Mouse (Mus musculus): ENCODE measurements around the gene Dnajc21. TPM values are rescaled to one million over a fixed set of nuclear protein-coding genes. Genes with fewer than 3 reads are reported as not detected.

The Dnajc21 gene
- polyA plus RNA-seq, 1 experiment from 2014 or later, result 12.4 TPM

- Histone ChIP-seq H3K4me2 (replicated peaks) (no peak overlapping the region), H3K9me3 (replicated peaks) (no peaks in the 10 kb centered on the region), H3K9ac (no peak overlapping the region), H3K36me3 (no peaks in the 10 kb centered on the region), H3K4me1 (no peaks in the 10 kb centered on the region), H3K4me3 (replicated peaks) (no peak overlapping the region), H3K27me3 (no peaks in the 10 kb centered on the region), H3K27ac (replicated peaks) (no peak overlapping the region)
- WGBS, result 53% methylated on average over 1 of the region's 1 CpGs
- ATAC-seq (ENCODE audit: insufficient number of reproducible peaks, low FRiP score, low TSS enrichment, low read depth), result no peak
Measured at GRCm38 (mm10) chr15:10436893-10437292, 33.4 kb downstream of the Dnajc21 start.

GRCm38 (mm10) chr15:10426545-10427266 is 43.6 kb downstream of the Dnajc21 start:
- H3K27me3 ChIP-seq, result no peaks in the 10 kb centered on the region
- no peaks in the 10 kb centered on the region for H3K36me3 ChIP-seq
- no peak for ATAC-seq (ENCODE audit: insufficient number of reproducible peaks, low FRiP score, low TSS enrichment, low read depth)
- WGBS, result 90% methylated on average over 13 of the region's 13 CpGs
- no peaks in the 10 kb centered on the region for H3K4me1 ChIP-seq
- H3K4me3 ChIP-seq (replicated peaks), result no peak overlapping the region
- H3K4me2 ChIP-seq (replicated peaks), result no peak overlapping the region
- no peak overlapping the region for H3K9ac ChIP-seq
- no peaks in the 10 kb centered on the region for H3K9me3 ChIP-seq (replicated peaks)
- no peak overlapping the region for H3K27ac ChIP-seq (replicated peaks)

- no peaks in the 10 kb centered on the region for H3K36me3 ChIP-seq
- no peak overlapping the region for H3K4me3 ChIP-seq (replicated peaks)
- H3K4me1 ChIP-seq, result no peaks in the 10 kb centered on the region
- no peak overlapping the region for H3K9ac ChIP-seq
- no peak overlapping the region for H3K4me2 ChIP-seq (replicated peaks)
- WGBS, result 89% methylated on average over 6 of the region's 6 CpGs
- no peaks in the 10 kb centered on the region for H3K9me3 ChIP-seq (replicated peaks)
- no peak overlapping the region for H3K27ac ChIP-seq (replicated peaks)
- no peaks in the 10 kb centered on the region for H3K27me3 ChIP-seq
- no peak for ATAC-seq (ENCODE audit: insufficient number of reproducible peaks, low FRiP score, low TSS enrichment, low read depth)
Measured at GRCm38 (mm10) chr15:10426124-10426523, 44.2 kb downstream of the Dnajc21 start.

- 50% methylated on average over 1 of the region's 1 CpGs for WGBS
- H3K36me3 ChIP-seq, result no peaks in the 10 kb centered on the region
- no peaks in the 10 kb centered on the region for H3K4me1 ChIP-seq
- no peak overlapping the region for H3K4me2 ChIP-seq (replicated peaks)
- no peak overlapping the region for H3K27ac ChIP-seq (replicated peaks)
- no peak for ATAC-seq (ENCODE audit: insufficient number of reproducible peaks, low FRiP score, low TSS enrichment, low read depth)
- H3K9me3 ChIP-seq (replicated peaks), result no peaks in the 10 kb centered on the region
- H3K9ac ChIP-seq, result no peak overlapping the region
- H3K27me3 ChIP-seq, result no peaks in the 10 kb centered on the region
- no peak overlapping the region for H3K4me3 ChIP-seq (replicated peaks)
Measured at GRCm38 (mm10) chr15:10421785-10422144, 48.6 kb downstream of the Dnajc21 start.

GRCm38 (mm10) chr15:10421138-10421784 is 49.1 kb downstream of the Dnajc21 start:
- no peaks in the 10 kb centered on the region for H3K4me1 ChIP-seq
- H3K27ac ChIP-seq (replicated peaks), result no peak overlapping the region
- H3K27me3 ChIP-seq, result no peaks in the 10 kb centered on the region
- no peak overlapping the region for H3K4me3 ChIP-seq (replicated peaks)
- 29% methylated on average over 7 of the region's 7 CpGs for WGBS
- no peak overlapping the region for H3K9ac ChIP-seq
- ATAC-seq (ENCODE audit: insufficient number of reproducible peaks, low FRiP score, low TSS enrichment, low read depth), result peak; percentile 34; the same call in 1 of the 2 replicates
- H3K4me2 ChIP-seq (replicated peaks), result no peak overlapping the region
- H3K9me3 ChIP-seq (replicated peaks), result no peaks in the 10 kb centered on the region
- no peaks in the 10 kb centered on the region for H3K36me3 ChIP-seq

GRCm38 (mm10) chr15:10413656-10414055 is 56.7 kb downstream of the Dnajc21 start:
- no peak overlapping the region for H3K27ac ChIP-seq (replicated peaks)
- H3K27me3 ChIP-seq, result no peaks in the 10 kb centered on the region
- H3K9me3 ChIP-seq (replicated peaks), result no peaks in the 10 kb centered on the region
- H3K36me3 ChIP-seq, result no peaks in the 10 kb centered on the region
- ATAC-seq (ENCODE audit: insufficient number of reproducible peaks, low FRiP score, low TSS enrichment, low read depth), result no peak
- WGBS, result 79% methylated on average over 6 of the region's 6 CpGs
- H3K4me2 ChIP-seq (replicated peaks), result no peak overlapping the region
- H3K4me1 ChIP-seq, result no peaks in the 10 kb centered on the region
- H3K4me3 ChIP-seq (replicated peaks), result no peak overlapping the region
- no peak overlapping the region for H3K9ac ChIP-seq

- no peak for ATAC-seq (ENCODE audit: insufficient number of reproducible peaks, low FRiP score, low TSS enrichment, low read depth)
- Histone ChIP-seq H3K36me3 (no peaks in the 10 kb centered on the region), H3K4me2 (replicated peaks) (no peak overlapping the region), H3K27ac (replicated peaks) (no peak overlapping the region), H3K9me3 (replicated peaks) (no peaks in the 10 kb centered on the region), H3K4me1 (no peaks in the 10 kb centered on the region), H3K9ac (no peak overlapping the region), H3K4me3 (replicated peaks) (no peak overlapping the region), H3K27me3 (no peaks in the 10 kb centered on the region)
- WGBS, result 79% methylated on average over 2 of the region's 2 CpGs
Measured at GRCm38 (mm10) chr15:10410881-10411280, 59.4 kb downstream of the Dnajc21 start.

- Histone ChIP-seq H3K27me3 (no peaks in the 10 kb centered on the region), H3K4me3 (replicated peaks) (no peak overlapping the region), H3K36me3 (no peaks in the 10 kb centered on the region), H3K4me2 (replicated peaks) (no peak overlapping the region), H3K27ac (replicated peaks) (no peak overlapping the region), H3K4me1 (no peaks in the 10 kb centered on the region), H3K9ac (no peak overlapping the region), H3K9me3 (replicated peaks) (no peaks in the 10 kb centered on the region)
- ATAC-seq (ENCODE audit: insufficient number of reproducible peaks, low FRiP score, low TSS enrichment, low read depth), result no peak
- 70% methylated on average over 3 of the region's 3 CpGs for WGBS
Measured at GRCm38 (mm10) chr15:10409842-10410241, 60.5 kb downstream of the Dnajc21 start.

GRCm38 (mm10) chr15:10400415-10400814 is 69.9 kb downstream of the Dnajc21 start:
- Histone ChIP-seq H3K27ac (replicated peaks) (no peak overlapping the region), H3K4me3 (replicated peaks) (no peak overlapping the region), H3K4me1 (no peaks in the 10 kb centered on the region), H3K36me3 (no peaks in the 10 kb centered on the region), H3K27me3 (no peaks in the 10 kb centered on the region), H3K9me3 (replicated peaks) (no peaks in the 10 kb centered on the region), H3K9ac (no peak overlapping the region), H3K4me2 (replicated peaks) (no peak overlapping the region)
- ATAC-seq (ENCODE audit: insufficient number of reproducible peaks, low FRiP score, low TSS enrichment, low read depth), result no peak
- WGBS, result 57% methylated on average over 3 of the region's 3 CpGs

GRCm38 (mm10) chr15:10399795-10400194 is 70.5 kb downstream of the Dnajc21 start:
- H3K27ac ChIP-seq (replicated peaks), result no peak overlapping the region
- 58% methylated on average over 2 of the region's 2 CpGs for WGBS
- H3K4me1 ChIP-seq, result no peaks in the 10 kb centered on the region
- H3K27me3 ChIP-seq, result no peaks in the 10 kb centered on the region
- no peak overlapping the region for H3K4me3 ChIP-seq (replicated peaks)
- H3K9me3 ChIP-seq (replicated peaks), result no peaks in the 10 kb centered on the region
- H3K4me2 ChIP-seq (replicated peaks), result no peak overlapping the region
- H3K9ac ChIP-seq, result no peak overlapping the region
- no peak for ATAC-seq (ENCODE audit: insufficient number of reproducible peaks, low FRiP score, low TSS enrichment, low read depth)
- H3K36me3 ChIP-seq, result no peaks in the 10 kb centered on the region
